Mouse (Mus musculus) forebrain, embryonic 15.5 days (tissue): ENCODE results near the gene Vpreb3. TPM values are rescaled to one million over a fixed set of nuclear protein-coding genes. Genes with fewer than 3 reads are reported as not detected.
A peak's percentile ranks its signal among the peaks of the same experiment; 100 is the strongest.

Experiments used
- ATAC-seq: fragments of 200-750 bp; cut with Nextera tagmentation; replicated peaks from 2 replicates; pipeline ENCODE4 v1.8.0; 2017; ENCODE audit warnings: mild to moderate bottlenecking, moderate TSS enrichment, moderate library complexity
- H3K27ac ChIP-seq: fragments of 300-500 bp; sonication (generic); replicated peaks from 2 replicates; pipeline ENCODE4 v1.5.1; 2015; ENCODE audit warnings: mild to moderate bottlenecking, inconsistent platforms
- H3K27me3 ChIP-seq: fragments of 300-500 bp; sonication (generic); 2 replicates; pipeline ENCODE4 v1.6.1; 2015; ENCODE audit warnings: inconsistent platforms
- H3K36me3 ChIP-seq: fragments of 300-500 bp; sonication (generic); 2 replicates; pipeline ENCODE4 v1.6.1; 2015; ENCODE audit warnings: mild to moderate bottlenecking, inconsistent platforms
- H3K4me1 ChIP-seq: fragments of 300-500 bp; sonication (generic); 2 replicates; pipeline ENCODE4 v1.6.1; 2015; ENCODE audit warnings: inconsistent platforms
- H3K4me2 ChIP-seq: fragments of 300-500 bp; sonication (generic); replicated peaks from 2 replicates; pipeline ENCODE4 v1.6.1; 2015; ENCODE audit warnings: mild to moderate bottlenecking, inconsistent platforms
- H3K4me3 ChIP-seq: fragments of 300-500 bp; sonication (generic); 2 replicates; pipeline ENCODE4 v1.5.1; 2015; ENCODE audit warnings: mild to moderate bottlenecking, inconsistent platforms
- H3K9ac ChIP-seq: fragments of 300-500 bp; sonication (generic); replicated peaks from 2 replicates; pipeline ENCODE4 v1.6.1; 2015; ENCODE audit warnings: mild to moderate bottlenecking, inconsistent platforms
- H3K9me3 ChIP-seq: fragments of 300-500 bp; sonication (generic); 2 replicates; pipeline ENCODE4 v1.6.1; 2016; ENCODE audit warnings: inconsistent platforms
- WGBS: fragments of 180-500 bp; shearing (Covaris S2); methylation state at CpG from one replicate; pipeline ENCODE4 v1.1.7; 2015; ENCODE audit warnings: mixed read lengths; 5-methylcytosine and 5-hydroxymethylcytosine counted together
- polyA plus RNA-seq: library from polyadenylated mRNA; unstranded; fragments of >200 nt; fragmentation: Nextera tagmentation; extraction: Ambion mirVana; gene quantifications from 2 replicates; pipeline ENCODE4 v1.2.1, GENCODE M21; 2015

Gene Vpreb3
- 0.42 and 0.48 TPM in 2 replicates for polyA plus RNA-seq

DNA sequence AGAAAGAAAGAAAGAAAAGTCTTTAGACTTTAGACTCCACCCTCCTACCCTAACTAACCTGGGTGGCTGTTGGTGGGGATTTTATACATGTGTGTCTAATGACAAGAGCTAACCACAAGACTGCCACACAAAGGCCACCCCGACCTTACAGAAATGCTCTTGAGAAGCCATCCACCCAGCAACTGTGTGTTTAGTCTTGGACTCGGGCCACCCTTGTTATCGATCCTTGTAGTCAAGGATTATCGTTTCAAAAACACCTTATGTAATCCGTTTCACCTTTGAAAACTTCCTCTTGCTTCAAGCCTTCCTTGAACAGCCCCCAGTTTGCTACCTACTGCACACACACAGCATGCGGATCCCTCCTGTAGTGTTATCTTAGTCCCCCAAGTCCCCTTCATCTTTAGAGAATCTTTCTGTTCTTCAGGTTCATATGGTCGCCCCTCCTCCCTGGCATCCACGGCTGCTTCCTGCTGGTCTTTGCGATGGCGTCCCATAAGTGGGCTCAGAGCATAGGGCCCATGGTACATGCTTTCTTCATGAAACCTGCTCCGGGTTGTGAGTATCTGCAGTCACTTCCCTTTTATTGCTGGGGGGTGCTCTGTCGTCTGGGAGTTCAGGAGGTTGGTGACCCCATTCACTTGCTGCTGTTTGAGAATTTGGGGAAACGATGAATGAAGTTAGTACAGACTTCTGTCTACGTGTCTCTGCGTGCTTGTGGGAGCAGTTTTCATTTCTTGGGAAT, at the start of gene Vpreb3:
TSS of gene Vpreb3 (plus strand) at position 322 of the 742 bp plus-strand sequence.
- Histone ChIP-seq H3K4me2 (no peak within 1 kb of the TSS), H3K4me3 (no peak within 1 kb of the TSS), H3K9ac (no peak within 1 kb of the TSS), H3K27me3 (no peaks in the 10 kb centered on the region), H3K27ac (no peak within 1 kb of the TSS), H3K36me3 (no peaks in the 10 kb centered on the region), H3K4me1 (peaks cover 9% of the 10 kb centered on the region), H3K9me3 (no peaks in the 10 kb centered on the region)
- no peak for ATAC-seq
- 83% methylated on average over 15 of the region's 15 CpGs for WGBS

DNA sequence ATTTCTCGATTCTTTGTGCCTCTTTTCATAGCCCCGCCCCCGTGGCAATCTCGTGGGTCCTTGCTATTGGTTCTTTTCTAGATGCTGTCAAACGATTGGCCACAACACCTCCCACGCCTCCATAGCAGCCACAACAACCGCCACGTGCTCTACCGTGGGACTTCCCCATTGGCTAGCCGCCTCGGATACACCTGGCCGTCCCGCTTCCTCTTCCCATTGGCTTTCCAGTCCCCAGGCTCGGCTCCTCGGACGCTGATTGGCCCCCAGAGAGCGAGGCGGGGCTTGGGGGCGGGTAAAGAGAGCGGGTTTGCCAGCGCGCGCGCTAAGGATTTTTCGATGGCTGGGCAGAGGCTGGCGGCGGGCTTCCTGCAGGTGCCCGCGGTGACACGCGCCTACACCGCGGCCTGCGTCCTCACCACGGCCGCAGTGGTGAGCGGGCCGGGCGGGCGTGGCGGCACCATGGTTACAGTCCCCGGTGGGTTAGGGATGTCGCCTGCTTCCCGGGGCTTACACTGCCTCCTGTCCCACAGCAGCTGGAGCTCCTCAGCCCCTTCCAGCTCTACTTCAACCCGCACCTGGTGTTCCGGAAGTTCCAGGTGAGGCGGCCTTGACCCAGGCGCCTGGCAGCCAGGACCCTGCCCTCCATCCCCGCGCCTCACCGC, 49.6 kb upstream of the Vpreb3 start, which contains the start of gene Derl3:
TSS of gene Derl3 (plus strand) at position 325 of the 662 bp plus-strand sequence.
- ATAC-seq: peak; percentile 99
- Histone ChIP-seq H3K9me3 (no peaks in the 10 kb centered on the region), H3K4me3 (peak within 1 kb of the TSS; percentile 44), H3K27me3 (no peaks in the 10 kb centered on the region), H3K36me3 (peaks cover 25% of the 10 kb centered on the region), H3K4me1 (peaks cover 8% of the 10 kb centered on the region), H3K27ac (peak within 1 kb of the TSS; percentile 60), H3K9ac (peak within 1 kb of the TSS; percentile 44), H3K4me2 (peak within 1 kb of the TSS; percentile 90)
- under 1% methylated on average over 51 of the region's 51 CpGs for WGBS

DNA sequence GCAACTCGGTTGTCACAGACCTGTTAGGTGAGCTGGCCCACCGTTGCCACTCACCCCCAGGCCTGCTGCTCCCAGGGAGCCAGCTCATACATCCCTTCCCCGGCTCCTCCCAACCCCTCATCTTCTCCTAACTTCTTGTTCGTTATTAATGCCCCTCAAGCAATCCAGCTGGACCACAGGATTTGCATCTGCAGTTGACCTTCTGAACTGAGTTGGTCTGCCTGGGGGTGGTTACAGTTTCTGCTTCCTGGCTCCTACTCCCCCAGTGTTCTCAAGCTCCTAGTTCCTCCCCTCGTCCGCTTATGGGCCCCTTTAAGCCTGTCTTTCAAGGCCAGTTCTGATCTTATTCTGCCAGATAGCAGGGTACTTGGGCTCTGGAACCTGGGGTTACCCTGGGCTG, 48.3 kb upstream of the Vpreb3 start:
- Histone ChIP-seq H3K9me3 (no peaks in the 10 kb centered on the region), H3K4me3 (no peak overlapping the region), H3K9ac (no peak overlapping the region), H3K27ac (no peak overlapping the region), H3K36me3 (peaks cover 37% of the 10 kb centered on the region), H3K27me3 (no peaks in the 10 kb centered on the region), H3K4me1 (peaks cover 8% of the 10 kb centered on the region), H3K4me2 (no peak overlapping the region)
- WGBS: 77% methylated on average over 6 of the region's 6 CpGs
- ATAC-seq: no peak

DNA sequence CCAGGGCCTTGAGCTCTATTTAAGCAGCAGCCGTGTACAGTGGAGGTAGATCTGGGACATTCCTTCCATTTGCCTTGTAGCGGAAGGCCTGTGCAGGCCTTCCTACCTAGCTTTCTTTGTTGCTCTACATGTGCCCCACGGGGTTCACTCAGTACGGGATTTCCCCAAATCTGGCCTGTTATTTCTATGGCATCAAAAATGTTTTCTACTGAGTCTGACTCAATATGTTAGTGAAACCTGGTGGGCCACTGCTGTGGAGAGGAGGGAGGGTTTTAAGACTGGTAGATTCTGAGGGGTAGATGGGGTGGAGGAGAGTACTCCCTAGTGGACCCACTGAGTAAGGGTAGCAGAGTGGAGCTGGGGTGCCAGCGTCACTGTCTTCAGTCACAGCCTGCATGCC, 47.1 kb upstream of the Vpreb3 start:
- WGBS: 89% methylated on average over 5 of the region's 5 CpGs
- no peak overlapping the region for H3K9ac ChIP-seq
- no peak overlapping the region for H3K4me3 ChIP-seq
- H3K9me3 ChIP-seq: no peaks in the 10 kb centered on the region
- H3K27ac ChIP-seq: no peak overlapping the region
- H3K27me3 ChIP-seq: no peaks in the 10 kb centered on the region
- H3K4me2 ChIP-seq: no peak overlapping the region
- peaks cover 8% of the 10 kb centered on the region for H3K4me1 ChIP-seq
- H3K36me3 ChIP-seq: peaks cover 48% of the 10 kb centered on the region
- no peak for ATAC-seq

DNA sequence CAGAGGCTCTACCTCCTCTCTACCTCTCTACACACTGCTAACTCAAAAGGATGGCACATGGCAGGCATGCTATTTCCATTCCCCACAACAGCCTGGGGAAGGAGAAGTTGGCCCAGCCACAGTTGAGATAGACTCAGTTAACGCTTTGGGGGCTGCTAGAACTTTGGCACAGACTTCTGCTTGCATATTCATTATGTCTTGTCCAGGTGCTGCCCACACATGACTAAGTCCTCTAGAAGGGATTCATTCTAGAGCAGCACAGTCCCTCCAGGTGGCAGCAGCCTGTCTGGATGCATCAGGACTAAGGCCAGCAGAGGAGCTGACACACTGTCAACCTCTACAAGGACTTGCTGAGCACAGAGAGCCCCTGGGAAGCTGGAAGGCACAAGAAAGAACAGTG, 46.6 kb upstream of the Vpreb3 start:
- H3K4me3 ChIP-seq: no peak overlapping the region
- no peaks in the 10 kb centered on the region for H3K27me3 ChIP-seq
- no peak for ATAC-seq
- H3K9ac ChIP-seq: no peak overlapping the region
- WGBS: 63% methylated on average over 1 of the region's 1 CpGs
- H3K4me1 ChIP-seq: peaks cover 8% of the 10 kb centered on the region
- H3K9me3 ChIP-seq: no peaks in the 10 kb centered on the region
- H3K27ac ChIP-seq: no peak overlapping the region
- peaks cover 53% of the 10 kb centered on the region for H3K36me3 ChIP-seq
- H3K4me2 ChIP-seq: no peak overlapping the region

DNA sequence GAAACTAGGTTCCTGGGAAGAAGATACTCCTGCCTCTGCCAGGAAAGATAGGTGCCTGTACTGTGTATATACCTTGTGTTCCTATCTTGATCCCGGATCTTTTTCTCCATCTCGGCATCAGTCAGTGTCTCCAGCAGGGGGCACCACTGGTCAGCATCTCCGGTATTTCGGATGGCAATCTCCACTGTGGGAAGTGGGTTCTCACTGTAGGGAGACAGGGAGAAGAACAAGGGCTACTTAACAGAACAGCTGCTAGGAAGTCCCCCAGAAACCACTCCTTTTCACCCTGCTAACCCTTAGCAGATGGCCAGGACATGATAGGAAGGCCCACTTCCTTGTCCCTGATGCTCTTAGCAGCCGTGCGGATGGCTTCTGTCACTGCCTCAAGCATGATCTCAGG, 45.5 kb upstream of the Vpreb3 start:
- Histone ChIP-seq H3K4me3 (no peak overlapping the region), H3K4me1 (peaks cover 8% of the 10 kb centered on the region), H3K36me3 (peaks cover 65% of the 10 kb centered on the region), H3K9me3 (no peaks in the 10 kb centered on the region), H3K27me3 (no peaks in the 10 kb centered on the region), H3K27ac (no peak overlapping the region), H3K9ac (no peak overlapping the region), H3K4me2 (no peak overlapping the region)
- WGBS: 31% methylated on average over 6 of the region's 6 CpGs
- no peak for ATAC-seq

DNA sequence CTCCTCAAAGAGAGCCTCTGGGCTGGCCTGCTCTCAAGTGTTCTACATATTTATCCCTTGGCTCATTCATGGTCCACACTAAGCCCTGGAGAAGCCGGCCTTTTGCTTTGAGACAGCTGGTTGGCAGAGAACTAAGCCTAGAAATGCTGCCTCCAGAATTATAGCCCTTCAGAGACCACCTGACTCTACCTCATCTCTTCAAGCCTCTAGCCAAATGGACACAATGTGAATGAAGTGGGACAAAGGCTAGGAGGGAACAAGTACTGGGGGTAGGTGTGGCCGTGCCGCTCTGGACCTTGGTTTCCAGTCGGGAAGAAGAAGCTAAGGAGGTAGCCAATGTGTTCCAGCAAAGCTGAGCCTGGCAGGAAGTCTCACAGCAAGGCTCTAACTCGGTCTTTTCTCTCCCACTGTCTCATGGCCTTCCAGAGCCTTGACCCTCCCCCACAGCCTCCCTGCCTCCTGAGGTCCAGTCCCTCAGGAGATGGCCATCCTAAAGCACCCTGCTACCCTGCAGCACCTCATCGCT, 44.8 kb upstream of the Vpreb3 start:
- H3K9me3 ChIP-seq: no peaks in the 10 kb centered on the region
- no peak overlapping the region for H3K27ac ChIP-seq
- WGBS: 84% methylated on average over 6 of the region's 6 CpGs
- peaks cover 6% of the 10 kb centered on the region for H3K4me1 ChIP-seq
- no peak overlapping the region for H3K4me3 ChIP-seq
- H3K27me3 ChIP-seq: no peaks in the 10 kb centered on the region
- peaks cover 72% of the 10 kb centered on the region for H3K36me3 ChIP-seq
- ATAC-seq: no peak
- H3K4me2 ChIP-seq: no peak overlapping the region
- no peak overlapping the region for H3K9ac ChIP-seq

DNA sequence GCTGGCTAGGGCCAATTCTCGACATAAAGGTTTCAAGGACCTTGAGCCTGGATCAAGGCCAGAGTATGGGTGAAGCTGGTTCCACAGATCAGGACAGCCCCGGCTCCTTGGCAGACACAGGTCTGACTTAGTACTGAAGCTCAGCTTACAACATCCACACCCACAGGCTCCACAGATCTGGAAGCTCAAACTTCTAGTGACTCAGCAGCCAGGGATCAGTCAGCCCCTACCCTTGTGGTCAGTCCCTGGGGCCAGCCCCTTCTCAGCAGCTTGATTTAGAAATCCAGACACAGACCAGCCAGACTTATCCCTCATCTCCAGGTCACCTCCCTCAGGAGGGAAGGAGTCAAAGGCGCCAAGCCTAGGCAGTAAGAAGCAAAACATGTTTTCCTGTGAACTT, 44.0 kb upstream of the Vpreb3 start:
- no peak overlapping the region for H3K9ac ChIP-seq
- H3K27me3 ChIP-seq: no peaks in the 10 kb centered on the region
- H3K36me3 ChIP-seq: peaks cover 79% of the 10 kb centered on the region
- no peak for ATAC-seq
- H3K9me3 ChIP-seq: no peaks in the 10 kb centered on the region
- H3K4me1 ChIP-seq: no peaks in the 10 kb centered on the region
- no peak overlapping the region for H3K4me2 ChIP-seq
- WGBS: 86% methylated on average over 3 of the region's 3 CpGs
- H3K4me3 ChIP-seq: no peak overlapping the region
- H3K27ac ChIP-seq: no peak overlapping the region

DNA sequence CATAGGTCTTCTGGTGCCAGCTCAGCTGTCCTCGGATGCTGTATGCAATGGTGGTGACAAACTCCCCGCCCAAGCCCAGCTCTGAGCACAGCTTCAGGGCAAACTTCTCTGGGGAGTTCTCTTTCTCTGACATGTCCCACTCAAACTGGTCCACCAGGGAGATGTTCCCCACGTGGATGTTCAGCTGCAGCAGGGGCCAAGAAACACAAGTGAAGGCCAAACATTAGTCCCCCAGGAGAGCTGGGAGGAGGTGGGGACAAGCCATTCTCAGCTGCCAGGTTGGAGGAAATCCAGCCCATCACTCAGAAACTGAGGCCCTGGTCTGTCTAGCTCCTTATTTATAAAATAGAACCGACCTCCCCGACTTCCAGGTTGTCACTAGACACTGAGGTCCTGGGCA, 38.5 kb upstream of the Vpreb3 start:
- Histone ChIP-seq H3K9me3 (no peaks in the 10 kb centered on the region), H3K4me1 (no peaks in the 10 kb centered on the region), H3K36me3 (peaks cover 94% of the 10 kb centered on the region), H3K27ac (no peak overlapping the region), H3K9ac (no peak overlapping the region), H3K4me3 (no peak overlapping the region), H3K4me2 (no peak overlapping the region), H3K27me3 (no peaks in the 10 kb centered on the region)
- WGBS: 89% methylated on average over 5 of the region's 5 CpGs
- no peak for ATAC-seq

DNA sequence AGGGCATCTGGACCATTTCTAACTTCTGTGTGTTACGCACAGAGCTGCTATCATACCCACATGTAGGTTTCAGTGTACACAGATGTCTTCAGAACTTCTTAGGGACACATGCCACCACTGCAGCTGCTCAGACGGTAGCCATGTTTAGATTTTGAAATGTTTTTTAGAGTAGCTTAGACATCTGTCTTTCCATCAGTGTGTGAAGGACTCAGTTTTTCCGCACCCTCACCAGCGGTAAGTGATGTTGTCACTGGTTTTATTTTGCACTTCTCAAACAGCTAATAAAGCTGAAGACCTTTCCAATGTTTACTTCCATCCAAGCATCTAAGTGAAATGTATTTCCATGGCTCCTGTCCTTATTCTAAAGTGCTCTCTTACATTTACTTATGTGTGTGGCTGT, 36.0 kb upstream of the Vpreb3 start:
- no peak overlapping the region for H3K9ac ChIP-seq
- no peak for ATAC-seq
- no peaks in the 10 kb centered on the region for H3K9me3 ChIP-seq
- H3K27me3 ChIP-seq: no peaks in the 10 kb centered on the region
- no peak overlapping the region for H3K27ac ChIP-seq
- peaks cover 91% of the 10 kb centered on the region for H3K36me3 ChIP-seq
- H3K4me1 ChIP-seq: no peaks in the 10 kb centered on the region
- 96% methylated on average over 4 of the region's 4 CpGs for WGBS
- no peak overlapping the region for H3K4me3 ChIP-seq
- H3K4me2 ChIP-seq: no peak overlapping the region

DNA sequence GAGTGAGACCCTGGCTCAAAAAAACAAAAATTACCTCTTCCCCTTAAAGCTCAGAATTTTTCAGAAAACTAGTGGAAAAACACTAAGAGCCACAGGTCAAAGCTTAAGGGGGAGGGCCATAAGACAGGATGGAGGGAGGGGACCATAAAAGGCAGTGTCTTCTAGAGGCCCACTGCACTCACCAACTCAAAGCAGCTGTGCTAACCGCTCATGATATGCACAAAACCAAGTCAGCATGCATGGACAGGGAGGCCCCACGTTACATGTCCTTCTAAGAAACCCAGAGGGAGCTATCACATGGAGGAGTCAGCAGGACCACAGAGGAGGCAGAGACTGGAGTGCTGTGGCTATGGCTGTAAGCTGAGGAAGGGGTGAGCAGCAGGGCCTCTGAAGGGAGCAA, 32.2 kb upstream of the Vpreb3 start:
- Histone ChIP-seq H3K36me3 (peaks cover 76% of the 10 kb centered on the region), H3K9ac (no peak overlapping the region), H3K4me2 (no peak overlapping the region), H3K27me3 (no peaks in the 10 kb centered on the region), H3K4me1 (no peaks in the 10 kb centered on the region), H3K27ac (no peak overlapping the region), H3K9me3 (no peaks in the 10 kb centered on the region), H3K4me3 (no peak overlapping the region)
- whole genome bisulfite sequencing: 93% methylated on average over 2 of the region's 2 CpGs
- no peak for ATAC-seq

DNA sequence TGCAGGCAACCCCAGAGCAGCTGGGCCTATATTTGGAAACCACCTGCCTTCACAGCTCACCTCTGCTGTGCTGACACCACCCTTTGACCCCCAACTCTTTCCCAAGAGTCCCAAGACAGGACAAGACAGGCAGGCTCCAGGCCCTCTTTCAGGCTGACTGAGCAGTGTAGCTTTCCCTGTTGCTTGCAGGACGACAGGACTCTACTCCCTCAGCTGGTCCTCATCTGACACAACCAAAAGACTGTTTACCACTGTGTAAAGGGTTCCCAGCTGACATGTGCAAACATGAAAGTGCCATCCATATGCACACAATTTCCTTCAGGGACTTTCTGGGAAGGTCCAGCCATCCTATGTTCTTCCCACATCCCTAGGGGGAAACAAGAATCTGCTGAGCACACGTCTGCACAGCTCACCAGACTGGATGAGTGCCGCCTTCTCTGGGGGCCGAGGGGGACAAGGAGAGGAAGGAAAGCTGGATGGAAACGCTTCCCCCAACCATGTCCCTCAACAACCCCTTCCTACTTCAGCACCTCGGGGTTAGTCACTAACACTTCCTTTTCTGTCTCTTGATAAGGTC, 29.8 kb upstream of the Vpreb3 start:
- Histone ChIP-seq H3K9ac (no peak overlapping the region), H3K36me3 (peaks cover 60% of the 10 kb centered on the region), H3K27ac (no peak overlapping the region), H3K27me3 (no peaks in the 10 kb centered on the region), H3K4me3 (no peak overlapping the region), H3K4me1 (peaks cover 11% of the 10 kb centered on the region), H3K9me3 (no peaks in the 10 kb centered on the region), H3K4me2 (no peak overlapping the region)
- no peak for ATAC-seq
- WGBS: 80% methylated on average over 6 of the region's 6 CpGs
